Mouse (Mus musculus) kidney, postnatal 14 days (tissue): ENCODE data around the gene Gm3415.

Experiments used
- DNase-seq: peaks from one replicate; pipeline ENCODE4 v3.0.0; 2022; ENCODE audit warnings: mixed read lengths

The Gm3415 gene

DNA sequence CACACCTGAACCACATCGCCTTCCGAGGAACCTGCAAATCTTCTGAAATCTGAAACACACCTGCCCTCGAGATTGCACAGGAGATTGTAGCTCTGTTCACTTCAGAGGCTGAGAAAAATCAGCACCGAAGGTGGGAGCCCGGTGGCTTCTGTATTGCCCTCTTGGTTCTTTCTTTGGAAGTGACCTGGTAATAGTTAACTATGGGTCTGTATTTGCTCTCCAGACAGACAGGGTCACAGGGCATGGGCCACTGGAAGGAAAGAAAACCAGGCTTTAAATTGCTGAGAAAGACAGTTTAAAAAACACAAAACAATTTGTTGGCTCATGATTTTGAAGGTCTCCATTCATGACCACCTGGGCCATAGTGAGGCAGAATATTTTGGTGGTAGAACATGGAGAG is 44.0 kb downstream of the Gm3415 start:
- DNase-seq = peak; percentile 4

DNA sequence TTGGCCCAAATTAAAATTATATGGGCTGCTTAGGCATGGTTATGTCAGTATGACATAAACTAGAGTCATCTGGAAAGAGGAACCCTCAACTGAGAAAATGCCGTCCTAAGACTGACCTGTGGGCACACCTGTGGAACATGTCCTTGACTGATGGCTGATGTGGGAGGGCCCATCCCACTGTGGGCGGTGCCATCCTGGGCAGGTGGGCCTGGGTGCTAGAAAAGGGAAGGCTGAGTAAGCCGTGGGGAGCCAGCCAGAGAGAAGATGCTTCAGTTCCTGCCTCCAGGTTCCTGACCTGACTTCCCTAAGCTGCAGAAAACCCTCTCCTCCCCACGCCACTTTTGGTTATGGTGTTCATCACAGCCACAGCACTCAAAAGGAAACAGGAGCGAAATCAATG is 50.3 kb downstream of the Gm3415 start:
- DNase-seq = no peak

GRCm38 (mm10) chr5:146606895-146607294 is 51.0 kb downstream of the Gm3415 start:
- DNase-seq = no peak

- DNase-seq = no peak
Observed at GRCm38 (mm10) chr5:146607816-146608215, 51.9 kb downstream of the Gm3415 start.
